In the genomic region with DNA sequence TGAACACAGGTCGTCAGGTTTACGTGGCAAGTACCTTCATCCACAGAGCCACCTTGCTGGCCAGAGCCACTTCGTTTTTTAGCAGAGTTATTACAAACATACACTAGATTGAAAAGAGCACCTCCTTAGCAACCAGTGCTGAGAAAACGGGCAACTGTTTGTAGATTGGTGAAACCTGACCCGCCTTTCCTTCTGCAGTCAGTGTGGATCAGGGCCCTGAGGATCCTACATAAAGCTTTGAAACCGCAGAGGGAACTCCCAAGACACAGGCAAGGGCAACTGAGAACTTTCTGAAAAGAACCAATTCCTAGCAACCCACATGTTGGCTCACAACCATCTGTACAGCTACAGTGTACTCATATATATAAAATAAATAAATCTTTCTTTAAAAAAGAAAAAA, we compare ENCODE assay signal across 15 mouse cellular contexts.
"Had no signal": no experiment of that assay in that cellular context is flagged by ENCODE, and none has a peak within 500 bp of the region (broad histone marks: within the 10 kb centered on the region; RNA-seq: fewer than 3 reads in every experiment).

No protein-coding gene starts in this region.

- H3K9ac ChIP-seq: lung, embryonic 15.5 days; midbrain, embryonic 13.5 days; midbrain, embryonic 15.5 days; neural tube, embryonic 12.5 days had no signal

- DNase-seq: lung, adult 2 months; lung, postnatal 14 days; lung, postnatal 36 days; right cerebral cortex, postnatal 14 days; thymus, adult 18-20 months; thymus, postnatal 14 days; thymus, postnatal 36 days had no signal

- H3K27me3 ChIP-seq: lung, embryonic 15.5 days; megakaryocyte, embryonic 14.5 days; midbrain, embryonic 13.5 days; midbrain, embryonic 15.5 days; neural tube, embryonic 12.5 days had no signal

- ATAC-seq: lung, postnatal 0 days; midbrain, embryonic 13.5 days; midbrain, embryonic 15.5 days had no signal

- H3K4me2 ChIP-seq: lung, embryonic 15.5 days; midbrain, embryonic 11.5 days; midbrain, embryonic 13.5 days; midbrain, embryonic 15.5 days; neural tube, embryonic 12.5 days had no signal

- H3K9me3 ChIP-seq: lung, embryonic 15.5 days; midbrain, embryonic 13.5 days; midbrain, embryonic 15.5 days; neural tube, embryonic 12.5 days had no signal

- H3K4me3 ChIP-seq: lung, embryonic 15.5 days; megakaryocyte, embryonic 14.5 days; midbrain, embryonic 13.5 days; midbrain, embryonic 15.5 days; neural tube, embryonic 12.5 days had no signal

- H3K36me3 ChIP-seq: lung, embryonic 15.5 days; midbrain, embryonic 13.5 days; midbrain, embryonic 15.5 days; neural tube, embryonic 12.5 days had no signal

- H3K27ac ChIP-seq: lung, embryonic 15.5 days; macrophage; midbrain, embryonic 13.5 days; midbrain, embryonic 15.5 days; neural tube, embryonic 12.5 days had no signal
